ENCODE assay signal across 11 mouse cellular contexts in genomic region chr1:91533483-91533882, GRCm38 (mm10). TPM values are rescaled to one million over a fixed set of nuclear protein-coding genes. Genes with fewer than 3 reads are reported as not detected.
DNase-seq lines count a peak whose midpoint lies in the region; ATAC-seq and TF ChIP-seq lines count a peak whose summit lies in the region.
"Had no signal": no experiment of that assay in that cellular context is flagged by ENCODE, and none has a peak within 500 bp of the region (broad histone marks: within the 10 kb centered on the region; RNA-seq: fewer than 3 reads in every experiment).

No protein-coding gene starts in this region.

- DNase-seq in lung, postnatal 10 days = peak; percentile 23
- DNase-seq in lung, postnatal 4 days = no peak
- DNase-seq in stomach, postnatal 0 days (ENCODE audit: low spot score) = no peak
- DNase-seq in cerebellum, postnatal 14 days = no peak
- no peak for DNase-seq in gastrocnemius, adult 2 months
- DNase-seq: gastrocnemius, postnatal 25 days; right cerebral cortex, postnatal 25 days had no signal

- peak overlapping the region; percentile 39 for H3K4me3 ChIP-seq in liver, embryonic 16.5 days (ENCODE audit: low read depth, low read length)
- H3K4me3 ChIP-seq in stomach, postnatal 0 days (ENCODE audit: low read depth, low read length) = no peak overlapping the region
- H3K4me3 ChIP-seq in midbrain, embryonic 13.5 days (replicated peaks) = no peak overlapping the region
- no peak overlapping the region for H3K4me3 ChIP-seq in gastrocnemius, adult 2 months

- peak overlapping the region; percentile 59 for H3K4me2 ChIP-seq in liver, embryonic 16.5 days (ENCODE audit: low read depth, low read length)
- no peak overlapping the region for H3K4me2 ChIP-seq in stomach, postnatal 0 days (replicated peaks; ENCODE audit: low read depth)
- H3K4me2 ChIP-seq in midbrain, embryonic 13.5 days (replicated peaks) = no peak overlapping the region

- peak; percentile 89 for ATAC-seq in erythroblast, adult 5-6 weeks (replicated peaks; ENCODE audit: low FRiP score, poor library complexity, severe bottlenecking)
- ATAC-seq in liver, embryonic 16.5 days (ENCODE audit: low read depth) = peak; percentile 97
- ATAC-seq in stomach, postnatal 0 days (ENCODE audit: low FRiP score, low TSS enrichment) = 0 out of 2 replicates have a peak, but pooled peaks have one; percentile 33
- ATAC-seq in midbrain, embryonic 13.5 days = no peak

- no peak for TF ChIP-seq EP300 in stomach, postnatal 0 days (optimal IDR thresholded peaks at IDR 0.05)

- no peak for TF ChIP-seq CTCF in stomach, postnatal 0 days (IDR thresholded peaks at IDR 0.05; ENCODE audit: low read depth)
- no peak for TF ChIP-seq CTCF in gastrocnemius, adult 2 months (IDR thresholded peaks at IDR 0.05)

- intact Hi-C loops in gastrocnemius, adult 2 months (cut with DNase I) = no loop called here

- H3K36me3 ChIP-seq in liver, embryonic 16.5 days (ENCODE audit: control insufficient read depth, insufficient read depth) = no peaks in the 10 kb centered on the region
- no peaks in the 10 kb centered on the region for H3K36me3 ChIP-seq in stomach, postnatal 0 days (ENCODE audit: control insufficient read depth, insufficient read depth, low read length)
- peaks cover 35% of the 10 kb centered on the region for H3K36me3 ChIP-seq in midbrain, embryonic 13.5 days

- H3K27ac ChIP-seq in liver, embryonic 16.5 days (ENCODE audit: low read length) = peak overlapping the region; percentile 82
- H3K27ac ChIP-seq in stomach, postnatal 0 days (replicated peaks) = no peak overlapping the region
- H3K27ac ChIP-seq in midbrain, embryonic 13.5 days = no peak overlapping the region
- H3K27ac ChIP-seq in gastrocnemius, adult 2 months = no peak overlapping the region
- H3K27ac ChIP-seq: kidney, postnatal 0 days had no signal

- H3K4me1 ChIP-seq in liver, embryonic 16.5 days (ENCODE audit: control insufficient read depth, low read depth, low read length) = peaks cover 39% of the 10 kb centered on the region
- no peaks in the 10 kb centered on the region for H3K4me1 ChIP-seq in stomach, postnatal 0 days (replicated peaks; ENCODE audit: control insufficient read depth, insufficient read depth)
- H3K4me1 ChIP-seq in midbrain, embryonic 13.5 days (replicated peaks) = no peaks in the 10 kb centered on the region

- no peaks in the 10 kb centered on the region for H3K9me3 ChIP-seq in liver, embryonic 16.5 days (replicated peaks; ENCODE audit: control insufficient read depth, low read length)
- H3K9me3 ChIP-seq in stomach, postnatal 0 days (ENCODE audit: control insufficient read depth, low read length) = no peaks in the 10 kb centered on the region
- no peaks in the 10 kb centered on the region for H3K9me3 ChIP-seq in midbrain, embryonic 13.5 days

- no peaks in the 10 kb centered on the region for H3K27me3 ChIP-seq in liver, embryonic 16.5 days (ENCODE audit: control insufficient read depth, insufficient read depth, low read depth, low read length)
- no peaks in the 10 kb centered on the region for H3K27me3 ChIP-seq in stomach, postnatal 0 days (ENCODE audit: control insufficient read depth, insufficient read depth, low read length)
- H3K27me3 ChIP-seq in midbrain, embryonic 13.5 days = peaks cover 14% of the 10 kb centered on the region

- H3K9ac ChIP-seq in liver, embryonic 16.5 days (ENCODE audit: low read depth, low read length) = peak overlapping the region; percentile 57
- H3K9ac ChIP-seq in stomach, postnatal 0 days (ENCODE audit: low read length) = no peak overlapping the region
- no peak overlapping the region for H3K9ac ChIP-seq in midbrain, embryonic 13.5 days (replicated peaks)

- WGBS in liver, embryonic 16.5 days (ENCODE audit: insufficient replicate concordance) = 42% methylated on average over 2 of the region's 2 CpGs
- 42% methylated on average over 2 of the region's 2 CpGs for WGBS in stomach, postnatal 0 days
- 66% methylated on average over 2 of the region's 2 CpGs for WGBS in midbrain, embryonic 13.5 days

RNA-seq across cellular contexts. Expression of gene Asb1, which starts 6.9 kb away (rescaled TPM):
- 106 and 120 TPM in 2 replicates for total RNA-seq in erythroblast, adult 5-6 weeks (2015; ENCODE audit: low replicate concordance)
- total RNA-seq in erythroblast, adult 5-6 weeks (2017; ENCODE audit: low replicate concordance) = 299 and 366 TPM in 2 replicates
- 9.2 and 9.6 TPM in 2 replicates for polyA plus RNA-seq in liver, embryonic 16.5 days (2015; fragmentation: Nextera tagmentation; extraction: Ambion mirVana)
- 1.6 and 2.3 TPM in 2 replicates for polyA plus RNA-seq in stomach, postnatal 0 days (2015; fragmentation: Nextera tagmentation; extraction: Ambion mirVana)
- 10.9 TPM in 2 replicates for polyA plus RNA-seq in midbrain, embryonic 13.5 days (2015; fragmentation: Nextera tagmentation; extraction: Ambion mirVana)
- total RNA-seq in gastrocnemius, adult 2 months (2021) = 10 to 100 TPM; 13.9 to 16.6 TPM

RNA-seq across cellular contexts. Expression of gene Traf3ip1, which starts 39.0 kb away (rescaled TPM):
- 1.0 and 1.3 TPM in 2 replicates for total RNA-seq in erythroblast, adult 5-6 weeks (2015; ENCODE audit: low replicate concordance)
- total RNA-seq in erythroblast, adult 5-6 weeks (2017; ENCODE audit: low replicate concordance) = 0.51 and 2.6 TPM in 2 replicates
- 1.5 and 2.0 TPM in 2 replicates for polyA plus RNA-seq in liver, embryonic 16.5 days (2015; fragmentation: Nextera tagmentation; extraction: Ambion mirVana)
- polyA plus RNA-seq in stomach, postnatal 0 days (2015; fragmentation: Nextera tagmentation; extraction: Ambion mirVana) = 3.0 and 3.1 TPM in 2 replicates
- polyA plus RNA-seq in midbrain, embryonic 13.5 days (2015; fragmentation: Nextera tagmentation; extraction: Ambion mirVana) = 10.8 and 11.3 TPM in 2 replicates
- total RNA-seq in gastrocnemius, adult 2 months (2021) = 1 to 10 TPM; 3.3 to 4.1 TPM
